Mouse (Mus musculus): ENCODE results near the gene Dpf3. TPM values are rescaled to one million over a fixed set of nuclear protein-coding genes. Genes with fewer than 3 reads are reported as not detected.

Dpf3 gene
- polyA plus RNA-seq, 1 experiment: 42.6 TPM

DNA sequence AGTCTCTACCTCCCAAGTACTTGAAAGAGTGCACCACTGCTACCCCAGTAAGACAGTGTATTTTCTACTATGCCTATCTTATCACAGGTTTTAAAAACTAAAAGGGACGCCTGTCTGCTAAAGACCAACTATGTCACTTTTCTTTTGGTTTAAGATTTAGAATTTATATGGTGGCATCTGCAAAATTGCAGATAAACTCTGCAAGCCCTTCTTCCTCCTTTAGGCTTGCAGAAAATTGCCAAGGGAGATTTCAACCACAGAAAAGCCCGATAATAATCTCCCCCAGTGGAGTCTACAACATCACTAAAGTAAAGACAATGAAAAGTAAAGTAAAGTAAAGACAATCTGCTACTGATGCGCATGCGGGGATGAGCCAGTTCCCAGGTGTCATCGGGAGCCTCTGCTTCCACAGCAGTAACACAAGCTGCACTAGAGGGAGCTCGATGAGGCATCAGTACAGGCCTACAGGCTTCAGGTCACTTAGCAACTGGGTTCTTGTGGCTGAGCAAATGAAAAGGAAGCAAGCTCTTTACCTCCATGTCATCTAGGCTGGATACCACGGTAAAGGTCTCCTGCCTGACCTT is 7.6 kb downstream of the Dpf3 start:
- TF ChIP-seq CTCF (IDR thresholded peaks at IDR 0.05; ENCODE audit: borderline replicate concordance, insufficient read depth, low read depth, low read length): no peak
- TF ChIP-seq POLR2A (IDR thresholded peaks at IDR 0.05; ENCODE audit: borderline replicate concordance, insufficient read depth, low read length): no peak
- Histone ChIP-seq H3K4me1 (ENCODE audit: control insufficient read depth, insufficient read depth, low read length) (peaks cover 6% of the 10 kb centered on the region; the same call in 1 of the 2 replicates), H3K27ac (ENCODE audit: insufficient read depth, low read length) (no peak overlapping the region), H3K4me3 (replicated peaks; ENCODE audit: insufficient read depth, low read depth, low read length) (no peak overlapping the region), H3K27me3 (ENCODE audit: control insufficient read depth, insufficient read depth, low read length) (no peaks in the 10 kb centered on the region)
- WGBS: 79% methylated on average over 7 of the region's 7 CpGs
- DNase-seq: no peak

DNA sequence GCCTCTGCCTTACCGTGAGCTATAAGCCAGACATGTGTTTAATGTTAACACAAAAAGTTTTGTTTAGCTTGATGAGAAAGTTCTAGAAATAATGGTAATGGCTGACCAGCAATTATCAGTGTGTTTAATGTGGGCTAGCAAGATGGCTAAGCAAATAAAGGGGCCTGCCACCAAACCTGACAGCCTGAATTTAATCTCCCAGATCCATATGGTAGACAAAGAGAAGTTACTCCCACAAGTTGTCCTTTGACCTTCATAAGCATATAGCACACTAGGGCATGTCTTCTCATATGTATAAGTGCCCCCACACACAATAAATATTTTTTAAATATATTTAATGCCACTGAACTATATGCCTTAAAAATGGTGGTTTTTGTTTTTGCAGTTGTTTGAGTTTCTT is 8.4 kb downstream of the Dpf3 start:
- 74% methylated on average over 1 of the region's 1 CpGs for WGBS
- H3K4me3 ChIP-seq (replicated peaks; ENCODE audit: insufficient read depth, low read depth, low read length): no peak overlapping the region
- H3K27me3 ChIP-seq (ENCODE audit: control insufficient read depth, insufficient read depth, low read length): no peaks in the 10 kb centered on the region
- TF ChIP-seq POLR2A (IDR thresholded peaks at IDR 0.05; ENCODE audit: borderline replicate concordance, insufficient read depth, low read length) (no peak), CTCF (IDR thresholded peaks at IDR 0.05; ENCODE audit: borderline replicate concordance, insufficient read depth, low read depth, low read length) (no peak)
- peaks cover 10% of the 10 kb centered on the region; the same call in 1 of the 2 replicates for H3K4me1 ChIP-seq (ENCODE audit: control insufficient read depth, insufficient read depth, low read length)
- no peak overlapping the region for H3K27ac ChIP-seq (ENCODE audit: insufficient read depth, low read length)
- DNase-seq: no peak

DNA sequence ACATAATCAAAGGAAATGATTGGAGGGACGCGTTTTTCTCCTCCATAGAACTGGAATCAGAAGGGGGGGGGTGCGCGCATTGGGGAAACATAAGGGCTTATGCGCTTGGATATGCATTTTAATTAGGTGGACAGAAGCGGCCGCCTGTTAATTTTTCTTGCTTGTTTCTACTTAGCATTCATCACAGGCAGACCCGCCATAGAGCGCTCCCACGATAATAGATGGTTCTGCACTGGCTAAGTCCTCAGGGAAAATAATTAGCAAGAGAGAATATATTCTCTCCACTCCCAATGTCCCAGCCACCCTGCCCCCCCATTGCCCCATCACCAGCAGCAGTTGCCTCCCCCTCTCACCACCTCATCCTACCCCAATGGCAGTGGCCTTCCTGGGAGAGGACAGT is 11.2 kb downstream of the Dpf3 start:
- Histone ChIP-seq H3K27me3 (ENCODE audit: control insufficient read depth, insufficient read depth, low read length) (no peaks in the 10 kb centered on the region), H3K27ac (ENCODE audit: insufficient read depth, low read length) (no peak overlapping the region), H3K4me1 (ENCODE audit: control insufficient read depth, insufficient read depth, low read length) (peaks cover 27% of the 10 kb centered on the region), H3K4me3 (replicated peaks; ENCODE audit: insufficient read depth, low read depth, low read length) (no peak overlapping the region)
- no peak for TF ChIP-seq CTCF (IDR thresholded peaks at IDR 0.05; ENCODE audit: borderline replicate concordance, insufficient read depth, low read depth, low read length)
- TF ChIP-seq POLR2A (IDR thresholded peaks at IDR 0.05; ENCODE audit: borderline replicate concordance, insufficient read depth, low read length): no peak
- 66% methylated on average over 10 of the region's 10 CpGs for WGBS
- DNase-seq: no peak

DNA sequence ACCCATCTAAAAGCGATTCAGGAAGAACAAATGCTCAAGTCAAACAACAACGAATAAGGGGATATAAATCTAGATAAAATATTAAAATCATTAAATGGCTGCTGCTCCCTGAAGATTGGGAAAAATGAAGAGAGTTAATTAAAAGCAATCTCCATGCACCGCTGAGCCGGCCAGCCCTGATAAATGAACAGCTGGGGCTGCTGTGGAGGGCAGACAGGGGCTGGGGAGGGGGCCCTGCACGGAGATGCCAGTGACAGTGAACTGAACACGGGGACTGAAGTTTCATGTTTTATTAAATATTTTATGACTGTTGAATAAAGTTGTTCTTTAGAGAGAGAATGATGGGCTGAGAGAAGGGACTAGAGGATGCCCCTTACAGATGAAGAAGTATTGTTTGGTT is 12.1 kb downstream of the Dpf3 start:
- no peak for DNase-seq
- 56% methylated on average over 6 of the region's 6 CpGs for WGBS
- peaks cover 29% of the 10 kb centered on the region for H3K4me1 ChIP-seq (ENCODE audit: control insufficient read depth, insufficient read depth, low read length)
- H3K27me3 ChIP-seq (ENCODE audit: control insufficient read depth, insufficient read depth, low read length): no peaks in the 10 kb centered on the region
- no peak for TF ChIP-seq POLR2A (IDR thresholded peaks at IDR 0.05; ENCODE audit: borderline replicate concordance, insufficient read depth, low read length)
- TF ChIP-seq CTCF (IDR thresholded peaks at IDR 0.05; ENCODE audit: borderline replicate concordance, insufficient read depth, low read depth, low read length): no peak
- no peak overlapping the region for H3K4me3 ChIP-seq (replicated peaks; ENCODE audit: insufficient read depth, low read depth, low read length)
- no peak overlapping the region for H3K27ac ChIP-seq (ENCODE audit: insufficient read depth, low read length)

DNA sequence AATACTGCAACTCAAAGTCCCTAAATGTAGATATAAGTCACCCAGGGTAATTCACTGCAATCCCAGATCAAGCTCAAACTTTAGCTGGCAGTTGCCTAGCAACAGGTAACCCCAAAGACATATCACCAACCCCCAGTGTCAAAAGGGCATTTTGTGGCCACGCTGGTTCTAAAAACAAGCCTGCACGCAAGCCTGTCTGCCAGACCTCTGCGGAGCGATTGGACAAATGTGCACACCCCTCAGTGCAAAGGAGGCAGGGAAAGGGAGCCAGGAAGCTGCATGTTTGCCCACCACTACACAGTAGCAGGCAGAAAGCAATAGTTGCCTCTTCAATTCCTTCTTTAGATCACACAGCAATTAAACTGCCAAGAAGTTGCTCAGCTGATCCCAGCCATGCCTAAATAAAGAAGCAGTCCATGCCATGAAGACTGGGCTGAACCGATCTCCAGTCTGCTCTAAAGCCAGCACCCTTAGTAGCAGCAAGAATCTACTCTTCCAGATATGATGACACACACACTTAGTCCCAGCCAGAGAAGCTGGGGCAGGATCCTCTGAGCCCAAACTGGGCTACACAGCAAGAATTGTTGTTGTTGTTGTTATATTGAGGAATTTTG is 13.4 kb downstream of the Dpf3 start:
- no peaks in the 10 kb centered on the region for H3K27me3 ChIP-seq (ENCODE audit: control insufficient read depth, insufficient read depth, low read length)
- peaks cover 29% of the 10 kb centered on the region for H3K4me1 ChIP-seq (ENCODE audit: control insufficient read depth, insufficient read depth, low read length)
- WGBS: 17% methylated on average over 5 of the region's 5 CpGs
- H3K27ac ChIP-seq (ENCODE audit: insufficient read depth, low read length): no peak overlapping the region
- no peak for DNase-seq
- no peak overlapping the region for H3K4me3 ChIP-seq (replicated peaks; ENCODE audit: insufficient read depth, low read depth, low read length)
- no peak for TF ChIP-seq POLR2A (IDR thresholded peaks at IDR 0.05; ENCODE audit: borderline replicate concordance, insufficient read depth, low read length)
- no peak for TF ChIP-seq CTCF (IDR thresholded peaks at IDR 0.05; ENCODE audit: borderline replicate concordance, insufficient read depth, low read depth, low read length)

DNA sequence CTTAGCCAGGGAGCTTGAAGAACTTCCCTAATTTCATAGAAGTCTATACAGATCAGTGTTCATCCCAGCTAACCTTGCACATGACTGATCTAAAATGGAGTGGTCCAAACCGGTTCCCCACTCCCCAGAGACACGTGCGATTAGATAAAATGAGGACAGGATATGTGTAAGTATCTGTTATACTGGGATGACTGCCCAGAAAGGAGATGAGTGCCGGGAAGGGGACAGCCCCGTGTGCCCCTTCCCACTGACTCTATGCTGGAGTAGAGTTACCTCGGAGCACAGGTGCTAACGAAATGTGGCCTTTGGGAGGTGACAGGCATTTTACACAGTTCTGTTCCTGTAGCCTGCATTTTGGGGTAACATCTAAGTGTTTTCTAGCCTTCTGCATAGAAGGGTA is 15.8 kb downstream of the Dpf3 start:
- 49% methylated on average over 7 of the region's 7 CpGs for WGBS
- H3K27ac ChIP-seq (ENCODE audit: insufficient read depth, low read length): no peak overlapping the region
- TF ChIP-seq CTCF (IDR thresholded peaks at IDR 0.05; ENCODE audit: borderline replicate concordance, insufficient read depth, low read depth, low read length): no peak
- no peak for TF ChIP-seq POLR2A (IDR thresholded peaks at IDR 0.05; ENCODE audit: borderline replicate concordance, insufficient read depth, low read length)
- no peak overlapping the region for H3K4me3 ChIP-seq (replicated peaks; ENCODE audit: insufficient read depth, low read depth, low read length)
- H3K4me1 ChIP-seq (ENCODE audit: control insufficient read depth, insufficient read depth, low read length): peaks cover 29% of the 10 kb centered on the region
- H3K27me3 ChIP-seq (ENCODE audit: control insufficient read depth, insufficient read depth, low read length): no peaks in the 10 kb centered on the region
- DNase-seq: no peak

DNA sequence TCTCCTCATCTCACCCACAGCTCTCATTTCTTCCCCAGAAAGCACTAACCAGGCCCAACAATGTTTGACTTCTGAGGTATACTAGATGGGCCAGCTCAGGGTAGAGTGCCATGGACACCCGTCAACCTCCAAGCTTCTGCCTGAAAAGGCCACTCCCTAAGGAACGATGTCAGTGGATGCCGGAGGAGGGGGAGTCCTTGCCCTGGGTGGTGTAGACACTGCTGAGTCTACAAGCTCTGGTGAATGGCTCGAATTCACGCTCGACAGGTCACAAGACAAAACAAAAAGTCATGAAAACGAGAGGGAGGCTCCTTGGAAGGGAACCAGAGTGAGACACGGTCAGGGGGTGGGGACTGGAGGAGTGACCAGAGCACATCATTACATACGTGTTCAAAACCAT is 17.4 kb downstream of the Dpf3 start:
- DNase-seq: no peak
- Histone ChIP-seq H3K27ac (ENCODE audit: insufficient read depth, low read length) (no peak overlapping the region), H3K4me3 (replicated peaks; ENCODE audit: insufficient read depth, low read depth, low read length) (no peak overlapping the region), H3K27me3 (ENCODE audit: control insufficient read depth, insufficient read depth, low read length) (no peaks in the 10 kb centered on the region), H3K4me1 (ENCODE audit: control insufficient read depth, insufficient read depth, low read length) (peaks cover 38% of the 10 kb centered on the region)
- TF ChIP-seq CTCF (IDR thresholded peaks at IDR 0.05; ENCODE audit: borderline replicate concordance, insufficient read depth, low read depth, low read length) (no peak), POLR2A (IDR thresholded peaks at IDR 0.05; ENCODE audit: borderline replicate concordance, insufficient read depth, low read length) (no peak)
- WGBS: 54% methylated on average over 9 of the region's 9 CpGs

Data from cerebellum, adult 2 months (tissue).